Mouse (Mus musculus) E14TG2a.4 (cell line): ENCODE data around the gene Cd300lg.

Source experiments
- CTCF ChIP-seq: conservative IDR thresholded peaks from 2 replicates; pipeline ENCODE4 v1.5.1; 2014; ENCODE audit warnings: low read length
- POU5F1 ChIP-seq: IDR thresholded peaks from 2 replicates; pipeline ENCODE4 v1.6.1; 2014; ENCODE audit warnings: low read length, borderline replicate concordance

- TF ChIP-seq CTCF (no peak), POU5F1 (no peak)
Observed at GRCm38 (mm10) chr11:102036336-102036735, 5.0 kb upstream of the Cd300lg start.
